Comparison of ENCODE assay signal across 8 mouse cellular contexts in the genomic region with DNA sequence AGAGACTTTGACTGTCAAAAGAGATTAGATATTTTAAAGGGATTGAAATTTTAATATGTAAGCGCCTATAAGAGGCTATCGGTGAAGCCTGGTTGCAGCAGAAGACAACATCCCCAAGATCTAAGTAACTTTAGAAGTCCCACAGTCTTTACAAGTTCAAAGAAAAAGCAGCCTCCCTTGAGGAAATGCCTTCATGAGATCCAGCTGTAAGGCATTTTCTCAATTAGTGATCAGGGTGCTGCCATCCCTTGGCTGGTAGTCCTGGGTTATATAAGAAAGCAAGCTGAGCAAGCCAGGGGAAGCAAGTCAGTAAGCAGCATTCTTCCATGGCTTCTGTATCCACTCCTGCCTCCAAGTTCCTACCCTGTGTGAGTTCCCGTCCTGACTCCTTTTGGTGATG. TPM values are rescaled to one million over a fixed set of nuclear protein-coding genes. Genes with fewer than 3 reads are reported as not detected.
DNase-seq lines count a peak whose midpoint lies in the region; ATAC-seq and TF ChIP-seq lines count a peak whose summit lies in the region.
"Not testable (repeated sequence)": the region's sequence is repeated elsewhere in the genome, so short reads cannot be mapped to it uniquely, and the experiment has no call there.

Gene Angel2, plus strand, starts transcription at position 301 of the 400 bp plus-strand sequence.

- H3K4me3 ChIP-seq in CH12.LX (replicated peaks in 1 of 3; ENCODE audit: low read depth in 2 of 3, low read length in 2 of 3, poor library complexity in 1 of 3); cerebellum, adult 2 months (replicated peaks; ENCODE audit: insufficient read depth, low read depth, low read length); heart, embryonic 14.5 days (ENCODE audit: control insufficient read depth in 1 of 2, insufficient read depth in 1 of 2, low read depth in 1 of 2, low read length in 2 of 2); intestine, embryonic 14.5 days (ENCODE audit: low read depth, low read length); liver, postnatal 0 days (ENCODE audit: low read depth, low read length); myocyte: not testable (repeated sequence)

- H3K4me2 ChIP-seq in CH12.LX (ENCODE audit: insufficient read depth, low read depth, poor library complexity, severe bottlenecking); heart, embryonic 14.5 days (ENCODE audit: low read length); intestine, embryonic 14.5 days (ENCODE audit: low read length); liver, postnatal 0 days (ENCODE audit: low read depth, low read length); myocyte (ENCODE audit: low read depth): not testable (repeated sequence)

- H3K27me3 ChIP-seq in CH12.LX (replicated peaks); cerebellum, adult 2 months (ENCODE audit: control insufficient read depth, insufficient read depth, low read length); heart, embryonic 14.5 days (ENCODE audit: control insufficient read depth, insufficient read depth, low read length); intestine, embryonic 14.5 days (replicated peaks; ENCODE audit: control insufficient read depth, insufficient read depth, low read length); liver, postnatal 0 days (ENCODE audit: insufficient read depth, low read length); myocyte (ENCODE audit: control insufficient read depth, insufficient read depth, insufficient read length): not testable (repeated sequence)

- not testable (repeated sequence) for TF ChIP-seq RAD21 in CH12.LX (IDR thresholded peaks at IDR 0.05; ENCODE audit: low read depth, low read length)

- not testable (repeated sequence) for H3K9me3 ChIP-seq in CH12.LX (replicated peaks; ENCODE audit: low read length); heart, embryonic 14.5 days (ENCODE audit: control insufficient read depth, low read length); intestine, embryonic 14.5 days (ENCODE audit: control insufficient read depth, low read length); liver, postnatal 0 days (ENCODE audit: low read length)

- in situ Hi-C loops in CH12.LX (cut with MboI; ENCODE audit: low pct_ligation_motif_present, low pct_unique_long_range_greater_than_20kb, low sequenced_read_pairs), result not testable (repeated sequence)

- not testable (repeated sequence) for TF ChIP-seq CTCF in CH12.LX (conservative IDR thresholded peaks at IDR 0.05 in 1 of 2, IDR thresholded peaks at IDR 0.05 in 1 of 2; ENCODE audit: low read depth in 2 of 2, low read length in 2 of 2); cerebellum, adult 2 months (IDR thresholded peaks at IDR 0.05; ENCODE audit: borderline replicate concordance, insufficient read depth, low read depth, low read length); liver, postnatal 0 days (IDR thresholded peaks at IDR 0.05; ENCODE audit: low read depth)

- H3ac ChIP-seq in myocyte (ENCODE audit: control insufficient read depth, insufficient read length), result not testable (repeated sequence)

- H3K9ac ChIP-seq in CH12.LX (ENCODE audit: insufficient read depth, low read depth); heart, embryonic 14.5 days (ENCODE audit: low read length); intestine, embryonic 14.5 days (ENCODE audit: low read length); liver, postnatal 0 days (replicated peaks): not testable (repeated sequence)

- DNase-seq in CH12.LX (ENCODE audit: extremely low read depth); cerebellum, adult 2 months; frontal cortex, adult 2 months (ENCODE audit: extremely low spot score in 1 of 2, low spot score in 1 of 2); intestine, embryonic 14.5 days (ENCODE audit: low spot score); left cerebral cortex, adult 8-10 months (ENCODE audit: low spot score in 2 of 2); liver, postnatal 0 days: not testable (repeated sequence)

- H3K36me3 ChIP-seq in CH12.LX (replicated peaks in 1 of 2; ENCODE audit: control insufficient read depth in 1 of 2, insufficient read depth in 1 of 2, low read length in 1 of 2); heart, embryonic 14.5 days (ENCODE audit: control insufficient read depth, insufficient read depth, low read length); intestine, embryonic 14.5 days (ENCODE audit: control insufficient read depth, insufficient read depth, low read length); liver, postnatal 0 days (replicated peaks; ENCODE audit: insufficient read depth, low read length); myocyte (ENCODE audit: control insufficient read depth, insufficient read depth): not testable (repeated sequence)

- dilution Hi-C loops in CH12.LX (cut with MboI; ENCODE audit: extremely low pct_ligation_motif_present, extremely low pct_unique_long_range_greater_than_20kb, low sequenced_read_pairs), result not testable (repeated sequence)

- TF ChIP-seq POLR2A in CH12.LX (IDR thresholded peaks at IDR 0.05; ENCODE audit: low read depth, low read length); cerebellum, adult 2 months (IDR thresholded peaks at IDR 0.05; ENCODE audit: borderline replicate concordance, insufficient read depth, low read length); myocyte (IDR thresholded peaks at IDR 0.05; ENCODE audit: insufficient read length, low read depth): not testable (repeated sequence)

- not testable (repeated sequence) for H3K27ac ChIP-seq in CH12.LX (ENCODE audit: insufficient read depth, low read depth); cerebellum, adult 2 months (ENCODE audit: insufficient read depth, low read length); heart, embryonic 14.5 days (replicated peaks in 1 of 2; ENCODE audit: control insufficient read depth in 1 of 2, insufficient read depth in 1 of 2, low read depth in 2 of 2, low read length in 2 of 2); intestine, embryonic 14.5 days (ENCODE audit: low read depth); liver, postnatal 0 days (ENCODE audit: low read depth)

- peaks cover 2 to 13% of the 10 kb centered on the region in 2 experiments for H3K4me1 ChIP-seq in CH12.LX (ENCODE audit: control insufficient read depth in 1 of 2, insufficient read depth in 2 of 2)
- H3K4me1 ChIP-seq in cerebellum, adult 2 months (ENCODE audit: control insufficient read depth, insufficient read depth, low read length); heart, embryonic 14.5 days (ENCODE audit: control insufficient read depth in 2 of 2, insufficient read depth in 2 of 2, low read length in 2 of 2): not testable (repeated sequence)
- peaks cover 12% of the 10 kb centered on the region; the same call in 1 of the 2 replicates for H3K4me1 ChIP-seq in intestine, embryonic 14.5 days (replicated peaks; ENCODE audit: control insufficient read depth, insufficient read depth, low read length)
- peaks cover 14% of the 10 kb centered on the region for H3K4me1 ChIP-seq in liver, postnatal 0 days (ENCODE audit: insufficient read depth)

- not testable (repeated sequence) for TF ChIP-seq EP300 in CH12.LX (IDR thresholded peaks at IDR 0.05; ENCODE audit: low read length); liver, postnatal 0 days (IDR thresholded peaks at IDR 0.05; ENCODE audit: low read depth)

- H3K79me2 ChIP-seq in CH12.LX (replicated peaks; ENCODE audit: control insufficient read depth, extremely low read depth, insufficient read depth, poor library complexity, severe bottlenecking); myocyte (ENCODE audit: control insufficient read depth, insufficient read depth): not testable (repeated sequence)

- 81% methylated on average over 3 of the region's 3 CpGs for WGBS in cerebellum, adult 2 months
- 75% methylated on average over 3 of the region's 3 CpGs for WGBS in heart, embryonic 14.5 days
- WGBS in intestine, embryonic 14.5 days, result 88% methylated on average over 3 of the region's 3 CpGs
- WGBS in liver, postnatal 0 days (ENCODE audit: insufficient replicate concordance), result 77% methylated on average over 3 of the region's 3 CpGs

- not testable (repeated sequence) for ATAC-seq in heart, embryonic 14.5 days (ENCODE audit: insufficient number of reproducible peaks, insufficient read depth, low FRiP score, low read depth); intestine, embryonic 14.5 days (replicated peaks; ENCODE audit: low FRiP score, low TSS enrichment, low read depth); liver, postnatal 0 days

RNA-seq across cellular contexts. Expression of gene Angel2, which starts in this region (rescaled TPM):
- 24.4 and 25.3 TPM in 2 replicates for total RNA-seq in CH12.LX (2012; rRNA removed)
- 49.9 and 53.6 TPM in 2 replicates for total RNA-seq in CH12.LX (2014; rRNA removed)
- polyA plus RNA-seq in CH12.LX (2012; ENCODE audit: insufficient read length, low read depth), result 34.2 and 34.8 TPM in 2 replicates
- polyA plus RNA-seq in cerebellum, adult 2 months (2012; rRNA removed), result 50.1 and 50.7 TPM in 2 replicates
- polyA plus RNA-seq in frontal cortex, adult 2 months (2012; rRNA removed), result 56.1 and 59.6 TPM in 2 replicates
- polyA plus RNA-seq in heart, embryonic 14.5 days (2014; fragmentation: Nextera tagmentation; extraction: Ambion mirVana), result 28.6 and 35.4 TPM in 2 replicates
- polyA plus RNA-seq in intestine, embryonic 14.5 days (2014; fragmentation: Nextera tagmentation; extraction: Ambion mirVana), result 37.0 and 38.0 TPM in 2 replicates
- total RNA-seq in left cerebral cortex, adult 8-10 months (2022), result 10 to 100 TPM; 56.3 to 64.7 (median 57.9) TPM
- 13.3 and 15.8 TPM in 2 replicates for polyA plus RNA-seq in liver, postnatal 0 days (2015; fragmentation: Nextera tagmentation; extraction: Ambion mirVana)
- 17.7 TPM for polyA plus RNA-seq in myocyte (2012; fragmentation: generic; extraction: Trizol)
